Mouse (Mus musculus): ENCODE data around the gene Marveld2.

DNA sequence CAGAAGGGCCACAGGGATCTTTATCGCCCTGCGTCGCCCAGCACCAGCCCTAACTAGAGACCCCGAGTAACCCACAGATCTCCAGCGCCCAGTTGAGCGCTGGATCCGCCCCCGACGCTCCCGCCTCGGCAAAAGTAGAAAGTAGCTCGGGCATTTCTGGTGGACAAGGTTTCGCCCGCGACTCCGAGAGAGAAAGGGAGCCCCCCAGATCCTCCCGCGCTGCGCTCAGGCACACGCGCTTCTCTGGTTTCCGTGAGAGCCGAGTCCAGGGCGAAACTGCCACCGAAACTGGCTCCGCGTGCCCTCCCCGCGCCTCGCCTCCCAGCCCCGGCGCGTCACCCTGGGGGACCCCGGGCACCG is 64.8 kb downstream of the Marveld2 start:
- no peak for TF ChIP-seq CTCF (IDR thresholded peaks at IDR 0.05; ENCODE audit: insufficient read depth, low read length)
- TF ChIP-seq POLR2A (IDR thresholded peaks at IDR 0.05; ENCODE audit: borderline replicate concordance, extremely low read depth, low read depth, low read length) = no peak
